Comparison of ENCODE assay signal across 9 mouse cellular contexts in genomic region chr15:89146537-89146936, GRCm38 (mm10). TPM values are rescaled to one million over a fixed set of nuclear protein-coding genes. Genes with fewer than 3 reads are reported as not detected.
DNase-seq lines count a peak whose midpoint lies in the region; ATAC-seq lines count a peak whose summit lies in the region.
"Had no signal": no experiment of that assay in that cellular context is flagged by ENCODE, and none has a peak within 500 bp of the region (broad histone marks: within the 10 kb centered on the region; RNA-seq: fewer than 3 reads in every experiment).

No protein-coding gene starts in this region.

- peaks cover 4% of the 10 kb centered on the region; the same call in 1 of the 2 replicates for H3K27me3 ChIP-seq in kidney, embryonic 16.5 days (ENCODE audit: insufficient read depth, low read length)
- H3K27me3 ChIP-seq in liver, embryonic 16.5 days (ENCODE audit: control insufficient read depth, insufficient read depth, low read depth, low read length) = peaks cover 85% of the 10 kb centered on the region
- peaks cover 1% of the 10 kb centered on the region; the same call in 1 of the 2 replicates for H3K27me3 ChIP-seq in neural tube, embryonic 15.5 days (replicated peaks)

- no peaks in the 10 kb centered on the region for H3K36me3 ChIP-seq in kidney, embryonic 16.5 days (ENCODE audit: insufficient read depth, low read length)
- H3K36me3 ChIP-seq in liver, embryonic 16.5 days (ENCODE audit: control insufficient read depth, insufficient read depth) = no peaks in the 10 kb centered on the region
- no peaks in the 10 kb centered on the region for H3K36me3 ChIP-seq in neural tube, embryonic 15.5 days
- H3K36me3 ChIP-seq: G1E had no signal

- H3K27ac ChIP-seq in kidney, embryonic 16.5 days (ENCODE audit: low read length) = no peak overlapping the region
- H3K27ac ChIP-seq in liver, embryonic 16.5 days (ENCODE audit: low read length) = no peak overlapping the region
- H3K27ac ChIP-seq in neural tube, embryonic 15.5 days (replicated peaks) = peak overlapping the region; percentile 76

- peak; percentile 37; the same call in 1 of the 2 replicates for ATAC-seq in kidney, embryonic 16.5 days (ENCODE audit: low FRiP score, low TSS enrichment)
- ATAC-seq in liver, embryonic 16.5 days (ENCODE audit: low read depth) = no peak
- peak; percentile 46 for ATAC-seq in neural tube, embryonic 15.5 days (ENCODE audit: low FRiP score)

- H3K4me2 ChIP-seq in kidney, embryonic 16.5 days (replicated peaks; ENCODE audit: low read depth, low read length) = peak overlapping the region; percentile 71
- peak overlapping the region; percentile 20; the same call in 1 of the 2 replicates for H3K4me2 ChIP-seq in liver, embryonic 16.5 days (ENCODE audit: low read depth, low read length)
- peak overlapping the region; percentile 67 for H3K4me2 ChIP-seq in neural tube, embryonic 15.5 days

- DNase-seq in heart, adult 11 months = peak; percentile 94
- no peak for DNase-seq in heart, adult 8-10 months (ENCODE audit: low spot score)
- peak; percentile 90 for DNase-seq in cerebellum, adult 9-10 months
- peak; percentile 46 to 50 for DNase-seq in frontal cortex, postnatal 25 days (ENCODE audit: low spot score in 2 of 2)
- no peak for DNase-seq in gastrocnemius, postnatal 25 days

- H3K4me1 ChIP-seq in kidney, embryonic 16.5 days (ENCODE audit: insufficient read depth, low read length) = peaks cover 44% of the 10 kb centered on the region
- H3K4me1 ChIP-seq in liver, embryonic 16.5 days (ENCODE audit: control insufficient read depth, low read depth, low read length) = peaks cover 9% of the 10 kb centered on the region
- H3K4me1 ChIP-seq in neural tube, embryonic 15.5 days = peaks cover 40% of the 10 kb centered on the region

- peak overlapping the region; percentile 57 for H3K9ac ChIP-seq in kidney, embryonic 16.5 days (replicated peaks; ENCODE audit: low read length)
- no peak overlapping the region for H3K9ac ChIP-seq in liver, embryonic 16.5 days (ENCODE audit: low read depth, low read length)
- H3K9ac ChIP-seq in neural tube, embryonic 15.5 days (replicated peaks) = peak overlapping the region; percentile 55

- H3K9me3 ChIP-seq in kidney, embryonic 16.5 days (ENCODE audit: low read length) = no peaks in the 10 kb centered on the region
- no peaks in the 10 kb centered on the region for H3K9me3 ChIP-seq in liver, embryonic 16.5 days (replicated peaks; ENCODE audit: control insufficient read depth, low read length)
- no peaks in the 10 kb centered on the region for H3K9me3 ChIP-seq in neural tube, embryonic 15.5 days (replicated peaks)
- H3K9me3 ChIP-seq: G1E had no signal

- 1% methylated on average over 27 of the region's 27 CpGs for WGBS in kidney, embryonic 16.5 days
- 3% methylated on average over 27 of the region's 27 CpGs for WGBS in liver, embryonic 16.5 days (ENCODE audit: insufficient replicate concordance)
- WGBS in neural tube, embryonic 15.5 days = 2% methylated on average over 27 of the region's 27 CpGs

- peak overlapping the region; percentile 44 for H3K4me3 ChIP-seq in kidney, embryonic 16.5 days (ENCODE audit: low read length)
- H3K4me3 ChIP-seq in liver, embryonic 16.5 days (ENCODE audit: low read depth, low read length) = no peak overlapping the region
- H3K4me3 ChIP-seq in neural tube, embryonic 15.5 days (replicated peaks) = peak overlapping the region; percentile 57

RNA-seq across cellular contexts. Expression of gene Mapk11, which starts 2.9 kb away (rescaled TPM):
- total RNA-seq in heart, adult 8-10 months (2022) = 1 to 10 TPM; 1.1 to 2.8 (median 2.7) TPM
- polyA plus RNA-seq in kidney, embryonic 16.5 days (2015; fragmentation: Nextera tagmentation; extraction: Ambion mirVana) = 16.0 and 16.4 TPM in 2 replicates
- 0.83 and 0.97 TPM in 2 replicates for polyA plus RNA-seq in liver, embryonic 16.5 days (2015; fragmentation: Nextera tagmentation; extraction: Ambion mirVana)
- 22.5 and 27.5 TPM in 2 replicates for polyA plus RNA-seq in neural tube, embryonic 15.5 days (2015; fragmentation: Nextera tagmentation; extraction: Ambion mirVana)
- total RNA-seq in gastrocnemius, postnatal 25 days (2021) = 1 to 10 TPM in 1 of 2 experiments, under 1 TPM in 1; 0.67 to 2.1 TPM

RNA-seq across cellular contexts. Expression of gene Mapk12, which starts 6.0 kb away (rescaled TPM):
- 10 to 100 TPM; 21.1 to 31.4 (median 28.0) TPM for total RNA-seq in heart, adult 8-10 months (2022)
- polyA plus RNA-seq in kidney, embryonic 16.5 days (2015; fragmentation: Nextera tagmentation; extraction: Ambion mirVana) = 15.5 and 16.2 TPM in 2 replicates
- polyA plus RNA-seq in liver, embryonic 16.5 days (2015; fragmentation: Nextera tagmentation; extraction: Ambion mirVana) = 1.1 and 1.9 TPM in 2 replicates
- 4.8 and 5.2 TPM in 2 replicates for polyA plus RNA-seq in neural tube, embryonic 15.5 days (2015; fragmentation: Nextera tagmentation; extraction: Ambion mirVana)
- 100 to 1,000 TPM; 140 to 157 TPM for total RNA-seq in gastrocnemius, postnatal 25 days (2021)
- polyA plus RNA-seq: G1E had no signal

RNA-seq across cellular contexts. Expression of gene Hdac10, which starts 18.0 kb away (rescaled TPM):
- 1 to 10 TPM; 5.8 to 9.5 (median 6.9) TPM for total RNA-seq in heart, adult 8-10 months (2022)
- polyA plus RNA-seq in kidney, embryonic 16.5 days (2015; fragmentation: Nextera tagmentation; extraction: Ambion mirVana) = 23.4 and 25.8 TPM in 2 replicates
- 8.2 and 9.7 TPM in 2 replicates for polyA plus RNA-seq in liver, embryonic 16.5 days (2015; fragmentation: Nextera tagmentation; extraction: Ambion mirVana)
- 25.1 and 31.9 TPM in 2 replicates for polyA plus RNA-seq in neural tube, embryonic 15.5 days (2015; fragmentation: Nextera tagmentation; extraction: Ambion mirVana)
- total RNA-seq in gastrocnemius, postnatal 25 days (2021) = 1 to 10 TPM; 5.3 to 6.5 TPM

RNA-seq across cellular contexts. Expression of gene Tubgcp6, which starts 23.6 kb away (rescaled TPM):
- total RNA-seq in heart, adult 8-10 months (2022) = 10 to 100 TPM in 1 of 4 experiments, 1 to 10 TPM in 3; 8.2 to 11.6 (median 9.0) TPM
- polyA plus RNA-seq in kidney, embryonic 16.5 days (2015; fragmentation: Nextera tagmentation; extraction: Ambion mirVana) = 14.7 and 17.8 TPM in 2 replicates
- polyA plus RNA-seq in liver, embryonic 16.5 days (2015; fragmentation: Nextera tagmentation; extraction: Ambion mirVana) = 5.8 and 6.3 TPM in 2 replicates
- 14.4 and 14.8 TPM in 2 replicates for polyA plus RNA-seq in neural tube, embryonic 15.5 days (2015; fragmentation: Nextera tagmentation; extraction: Ambion mirVana)
- 1 to 10 TPM; 6.5 to 8.4 TPM for total RNA-seq in gastrocnemius, postnatal 25 days (2021)

RNA-seq across cellular contexts. Expression of gene Plxnb2, which starts 34.1 kb away (rescaled TPM):
- 100 to 1,000 TPM in 2 of 4 experiments, 10 to 100 TPM in 2; 92.5 to 104 (median 99.6) TPM for total RNA-seq in heart, adult 8-10 months (2022)
- 184 and 188 TPM in 2 replicates for polyA plus RNA-seq in kidney, embryonic 16.5 days (2015; fragmentation: Nextera tagmentation; extraction: Ambion mirVana)
- 26.2 and 31.9 TPM in 2 replicates for polyA plus RNA-seq in liver, embryonic 16.5 days (2015; fragmentation: Nextera tagmentation; extraction: Ambion mirVana)
- polyA plus RNA-seq in neural tube, embryonic 15.5 days (2015; fragmentation: Nextera tagmentation; extraction: Ambion mirVana) = 69.4 and 72.3 TPM in 2 replicates
- total RNA-seq in gastrocnemius, postnatal 25 days (2021) = 10 to 100 TPM in 1 of 2 experiments, 1 to 10 TPM in 1; 8.5 to 11.9 TPM

Comparison
In these comparisons a context has a peak if more than half of its experiments do, and no peak if none do; other contexts are left out.
1. DNase-seq: peak in heart, adult 11 months (single experiment), cerebellum, adult 9-10 months (single experiment) and frontal cortex, postnatal 25 days (2 of 2); none in heart, adult 8-10 months (single experiment) and gastrocnemius, postnatal 25 days (single experiment).
2. H3K4me2 ChIP-seq: peak in every context shown above with its lines; median percentile 71 in kidney, embryonic 16.5 days; 67 in neural tube, embryonic 15.5 days; 20 in liver, embryonic 16.5 days.